Mouse (Mus musculus): ENCODE measurements around the gene Cryz.

The Cryz gene

GRCm38 (mm10) chr3:154596488-154596933 lies at the start of gene Cryz:
TSS of gene Cryz (plus strand) at chr3:154596711.
- DNase-seq: peak; percentile 94

GRCm38 (mm10) chr3:154547549-154548426 lies 48.7 kb upstream of the Cryz start:
- DNase-seq: no peak

GRCm38 (mm10) chr3:154548868-154549301 lies 47.6 kb upstream of the Cryz start:
- no peak for DNase-seq

GRCm38 (mm10) chr3:154550326-154551034 lies 46.0 kb upstream of the Cryz start:
- DNase-seq: no peak

GRCm38 (mm10) chr3:154551035-154551411 lies 45.5 kb upstream of the Cryz start:
- no peak for DNase-seq

GRCm38 (mm10) chr3:154562192-154562591 lies 34.3 kb upstream of the Cryz start:
- no peak for DNase-seq

- no peak for DNase-seq
Measured at GRCm38 (mm10) chr3:154565437-154565836, 31.1 kb upstream of the Cryz start.

- no peak for DNase-seq
Measured at GRCm38 (mm10) chr3:154570029-154570575, 26.4 kb upstream of the Cryz start.

GRCm38 (mm10) chr3:154570786-154571185 lies 25.7 kb upstream of the Cryz start:
- no peak for DNase-seq

- DNase-seq: peak; percentile 73
Measured at GRCm38 (mm10) chr3:154572341-154572972, 24.1 kb upstream of the Cryz start.

GRCm38 (mm10) chr3:154573666-154574065 lies 22.8 kb upstream of the Cryz start:
- peak; percentile 19 for DNase-seq

- DNase-seq: no peak
Measured at GRCm38 (mm10) chr3:154577895-154578294, 18.6 kb upstream of the Cryz start.

GRCm38 (mm10) chr3:154584351-154584750 lies 12.2 kb upstream of the Cryz start:
- DNase-seq: peak; percentile 29

- no peak for DNase-seq
Measured at GRCm38 (mm10) chr3:154590971-154591370, 5.5 kb upstream of the Cryz start.

- no peak for DNase-seq
Measured at GRCm38 (mm10) chr3:154591621-154592020, 4.9 kb upstream of the Cryz start.

- DNase-seq: no peak
Measured at GRCm38 (mm10) chr3:154593596-154593995, 2.9 kb upstream of the Cryz start.

GRCm38 (mm10) chr3:154594156-154594555 lies 2.4 kb upstream of the Cryz start:
- no peak for DNase-seq

GRCm38 (mm10) chr3:154596934-154597554 lies 533 bp downstream of the Cryz start, which contains the start of gene Tyw3:
TSS of gene Tyw3 (minus strand) at chr3:154597104.
- peak; percentile 98 for DNase-seq

- no peak for DNase-seq
Measured at GRCm38 (mm10) chr3:154597561-154597960, 1.1 kb downstream of the Cryz start.

- no peak for DNase-seq
Measured at GRCm38 (mm10) chr3:154602141-154602540, 5.6 kb downstream of the Cryz start.

- no peak for DNase-seq
Measured at GRCm38 (mm10) chr3:154604871-154605270, 8.4 kb downstream of the Cryz start.

GRCm38 (mm10) chr3:154607896-154608295 lies 11.4 kb downstream of the Cryz start:
- no peak for DNase-seq
